Comparison of ENCODE assay signal across 13 mouse cellular contexts in the genomic region with DNA sequence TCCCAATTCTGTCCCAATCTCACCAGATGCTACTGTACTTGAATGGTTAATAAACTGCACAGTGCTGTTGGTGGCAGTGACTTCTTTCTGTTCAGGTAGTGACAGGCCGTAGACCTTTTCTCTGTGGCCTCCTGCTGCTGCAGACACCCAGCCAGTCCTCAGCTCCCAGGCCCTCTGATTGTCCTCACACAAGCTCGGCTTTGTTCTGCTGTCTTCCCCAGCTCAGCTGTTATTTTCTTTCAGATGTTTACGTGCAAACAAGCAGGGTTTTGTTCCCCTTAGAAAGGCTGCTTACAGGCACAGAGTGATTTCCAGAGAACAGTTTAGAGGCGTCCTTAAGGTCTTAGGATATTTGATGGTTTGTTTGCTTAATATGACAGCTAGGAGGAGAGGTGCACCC. TPM values are rescaled to one million over a fixed set of nuclear protein-coding genes. Genes with fewer than 3 reads are reported as not detected.
DNase-seq lines count a peak whose midpoint lies in the region; ATAC-seq and TF ChIP-seq lines count a peak whose summit lies in the region.
"Had no signal": no experiment of that assay in that cellular context is flagged by ENCODE, and none has a peak within 500 bp of the region (broad histone marks: within the 10 kb centered on the region; RNA-seq: fewer than 3 reads in every experiment).

No protein-coding gene starts in this region.

- H3K27me3 ChIP-seq in forebrain, embryonic 13.5 days: no peaks in the 10 kb centered on the region
- H3K27me3 ChIP-seq in forebrain, embryonic 11.5 days (ENCODE audit: control insufficient read depth, insufficient read depth, low read length): no peaks in the 10 kb centered on the region
- no peaks in the 10 kb centered on the region for H3K27me3 ChIP-seq in hindbrain, embryonic 16.5 days (replicated peaks; ENCODE audit: control insufficient read depth, insufficient read depth, low read length)

- DNase-seq in forebrain, embryonic 11.5 days (ENCODE audit: low spot score): no peak
- DNase-seq in right cerebral cortex, postnatal 10 days (ENCODE audit: low spot score in 2 of 2): peak; percentile 21 to 53
- no peak for DNase-seq in right cerebral cortex, adult 2 months (ENCODE audit: low spot score in 2 of 2)
- DNase-seq in thymus, postnatal 4 days: no peak
- no peak for DNase-seq in embryo, embryonic 10 days (ENCODE audit: low spot score)
- DNase-seq: adrenal gland, adult 8-10 months; liver, postnatal 0 days; lung, postnatal 36 days; retina, postnatal 1 day had no signal

- H3K36me3 ChIP-seq in forebrain, embryonic 13.5 days (ENCODE audit: poor library complexity, severe bottlenecking): peaks cover 62% of the 10 kb centered on the region
- peaks cover 28% of the 10 kb centered on the region for H3K36me3 ChIP-seq in forebrain, embryonic 11.5 days (ENCODE audit: control insufficient read depth, insufficient read depth, low read length)
- H3K36me3 ChIP-seq in hindbrain, embryonic 16.5 days (ENCODE audit: control insufficient read depth, insufficient read depth, low read length): peaks cover 47% of the 10 kb centered on the region

- H3K4me3 ChIP-seq in forebrain, embryonic 13.5 days: 0 out of 2 replicates have a peak overlapping the region, but pooled peaks have one; percentile 1
- no peak overlapping the region for H3K4me3 ChIP-seq in forebrain, embryonic 11.5 days (ENCODE audit: low read depth, low read length)
- H3K4me3 ChIP-seq in hindbrain, embryonic 16.5 days (ENCODE audit: low read length): no peak overlapping the region
- no peak overlapping the region for H3K4me3 ChIP-seq in olfactory bulb, adult 2 months (ENCODE audit: insufficient read depth, low read depth, low read length)

- H3K4me2 ChIP-seq in forebrain, embryonic 13.5 days: 0 out of 2 replicates have a peak overlapping the region, but pooled peaks have one; percentile 16
- H3K4me2 ChIP-seq in forebrain, embryonic 11.5 days (ENCODE audit: low read depth, low read length, severe bottlenecking): no peak overlapping the region
- peak overlapping the region; percentile 32 for H3K4me2 ChIP-seq in hindbrain, embryonic 16.5 days (ENCODE audit: low read length)

- H3K9ac ChIP-seq in forebrain, embryonic 13.5 days: peak overlapping the region; percentile 30; the same call in 1 of the 2 replicates
- no peak overlapping the region for H3K9ac ChIP-seq in forebrain, embryonic 11.5 days (ENCODE audit: low read length)
- H3K9ac ChIP-seq in hindbrain, embryonic 16.5 days (ENCODE audit: low read depth, low read length): peak overlapping the region; percentile 39; the same call in 1 of the 2 replicates
- H3K9ac ChIP-seq: liver, postnatal 0 days had no signal

- no peak for ATAC-seq in forebrain, embryonic 13.5 days
- no peak for ATAC-seq in forebrain, embryonic 11.5 days (replicated peaks; ENCODE audit: low FRiP score)
- no peak for ATAC-seq in hindbrain, embryonic 16.5 days
- ATAC-seq: inflammation-experienced regulatory T-cells, adult 6 months; liver, postnatal 0 days had no signal

- WGBS in forebrain, embryonic 13.5 days: 47% methylated on average over 4 of the region's 4 CpGs
- 68% methylated on average over 4 of the region's 4 CpGs for WGBS in forebrain, embryonic 11.5 days
- WGBS in hindbrain, embryonic 16.5 days: 31% methylated on average over 4 of the region's 4 CpGs
- WGBS in olfactory bulb, adult 2 months: 27% methylated on average over 4 of the region's 4 CpGs

- H3K4me1 ChIP-seq in forebrain, embryonic 13.5 days: peaks cover 44% of the 10 kb centered on the region
- H3K4me1 ChIP-seq in forebrain, embryonic 11.5 days (replicated peaks; ENCODE audit: control insufficient read depth, insufficient read depth, low read length): peaks cover 10% of the 10 kb centered on the region; the same call in 1 of the 2 replicates
- peaks cover 32% of the 10 kb centered on the region for H3K4me1 ChIP-seq in hindbrain, embryonic 16.5 days (ENCODE audit: control insufficient read depth, insufficient read depth, low read depth, low read length)
- peaks cover 16% of the 10 kb centered on the region for H3K4me1 ChIP-seq in olfactory bulb, adult 2 months (ENCODE audit: control insufficient read depth, insufficient read depth, low read length)

- TF ChIP-seq CTCF in olfactory bulb, adult 2 months (IDR thresholded peaks at IDR 0.05; ENCODE audit: insufficient read depth, low read depth, low read length): no peak

- no peak for TF ChIP-seq POLR2A in olfactory bulb, adult 2 months (IDR thresholded peaks at IDR 0.05; ENCODE audit: insufficient read depth, low read depth, low read length)

- peak overlapping the region; percentile 64 for H3K27ac ChIP-seq in forebrain, embryonic 13.5 days
- no peak overlapping the region; the same call in 1 of the 2 replicates for H3K27ac ChIP-seq in forebrain, embryonic 11.5 days (ENCODE audit: low read depth, low read length)
- H3K27ac ChIP-seq in hindbrain, embryonic 16.5 days (ENCODE audit: low read depth, low read length): peak overlapping the region; percentile 72
- H3K27ac ChIP-seq in olfactory bulb, adult 2 months (ENCODE audit: insufficient read depth, low read depth, low read length): peak overlapping the region; percentile 78

- H3K9me3 ChIP-seq in forebrain, embryonic 13.5 days (replicated peaks): no peaks in the 10 kb centered on the region
- no peaks in the 10 kb centered on the region for H3K9me3 ChIP-seq in forebrain, embryonic 11.5 days (ENCODE audit: control insufficient read depth, low read length)
- H3K9me3 ChIP-seq in hindbrain, embryonic 16.5 days (ENCODE audit: control insufficient read depth, low read length): no peaks in the 10 kb centered on the region

RNA-seq across cellular contexts. Expression of gene Stmn1, which starts 5.6 kb away (rescaled TPM):
- 6,579 and 6,954 TPM in 2 replicates for polyA plus RNA-seq in forebrain, embryonic 13.5 days (2015; fragmentation: Nextera tagmentation; extraction: Ambion mirVana)
- 3,131 and 3,150 TPM in 2 replicates for polyA plus RNA-seq in forebrain, embryonic 11.5 days (2014; fragmentation: Nextera tagmentation; extraction: Ambion mirVana)
- 5,655 and 5,657 TPM in 2 replicates for polyA plus RNA-seq in hindbrain, embryonic 16.5 days (2015; fragmentation: Nextera tagmentation; extraction: Ambion mirVana)
- 402 and 593 TPM in 2 replicates for polyA plus RNA-seq in olfactory bulb, adult 2 months (2012; ENCODE audit: insufficient read depth, insufficient read length, low replicate concordance, missing spikeins)

RNA-seq across cellular contexts. Expression of gene Paqr7, which starts 22.7 kb away (rescaled TPM):
- 5.5 and 6.0 TPM in 2 replicates for polyA plus RNA-seq in forebrain, embryonic 13.5 days (2015; fragmentation: Nextera tagmentation; extraction: Ambion mirVana)
- 1.3 and 1.5 TPM in 2 replicates for polyA plus RNA-seq in forebrain, embryonic 11.5 days (2014; fragmentation: Nextera tagmentation; extraction: Ambion mirVana)
- 40.5 and 46.7 TPM in 2 replicates for polyA plus RNA-seq in hindbrain, embryonic 16.5 days (2015; fragmentation: Nextera tagmentation; extraction: Ambion mirVana)
- polyA plus RNA-seq in olfactory bulb, adult 2 months (2012; ENCODE audit: insufficient read depth, insufficient read length, low replicate concordance, missing spikeins): not detected in 2 replicates

RNA-seq across cellular contexts. Expression of gene Aunip, which starts 37.0 kb away (rescaled TPM):
- 10.6 and 11.9 TPM in 2 replicates for polyA plus RNA-seq in forebrain, embryonic 13.5 days (2015; fragmentation: Nextera tagmentation; extraction: Ambion mirVana)
- polyA plus RNA-seq in forebrain, embryonic 11.5 days (2014; fragmentation: Nextera tagmentation; extraction: Ambion mirVana): 8.7 and 9.3 TPM in 2 replicates
- polyA plus RNA-seq in hindbrain, embryonic 16.5 days (2015; fragmentation: Nextera tagmentation; extraction: Ambion mirVana): 2.4 and 2.9 TPM in 2 replicates
- not detected in 2 replicates for polyA plus RNA-seq in olfactory bulb, adult 2 months (2012; ENCODE audit: insufficient read depth, insufficient read length, low replicate concordance, missing spikeins)

Comparison
In these comparisons a context has a peak if more than half of its experiments do, and no peak if none do; other contexts are left out.
1. DNase-seq: peak in right cerebral cortex, postnatal 10 days (2 of 2); none in forebrain, embryonic 11.5 days (single experiment), right cerebral cortex, adult 2 months (0 of 2), thymus, postnatal 4 days (single experiment) and embryo, embryonic 10 days (single experiment).